Mouse (Mus musculus) T-helper 2 cell (primary cell): ENCODE data around the gene Pon2.
"Not testable (repeated sequence)": the region's sequence is repeated elsewhere in the genome, so short reads cannot be mapped to it uniquely, and the experiment has no call there.

Experiments used
- in situ Hi-C: fragments of 300-600 bp; cut with MboI, MseI; formaldehyde crosslinking; loops from one replicate; pipeline ENCODE4 v1.15.1; 2025; ENCODE audit warnings: high pct_unique_total_duplicates

Gene Pon2

DNA sequence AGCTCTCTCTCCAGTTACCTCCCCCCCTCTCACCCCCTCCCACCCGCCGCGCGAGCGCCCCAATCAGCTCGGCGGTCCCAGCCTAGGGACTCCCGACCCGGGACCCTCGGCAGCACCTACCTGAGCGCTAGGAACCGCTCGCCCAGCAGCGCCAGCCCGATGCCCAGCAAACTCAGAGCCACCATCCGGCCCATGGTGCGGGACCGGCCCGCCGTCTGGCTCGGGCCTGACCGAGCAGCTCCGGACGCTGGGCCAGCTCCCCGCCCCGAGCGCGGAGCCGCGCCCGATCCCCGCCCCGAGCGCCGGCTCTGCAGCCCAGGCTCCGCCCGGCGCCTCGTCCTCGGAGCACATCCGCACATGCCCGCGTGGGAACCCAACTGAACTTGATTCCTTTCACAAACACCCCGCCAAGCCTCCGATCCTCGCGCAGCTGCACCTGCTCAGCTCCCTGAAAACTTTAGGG lies at the start of gene Pon2:
TSS of gene Pon2 (minus strand) at position 364 of the 463 bp plus-strand sequence.
- in situ Hi-C loops, result loop anchor here (10.0 kb wide), 1 partner anchor 693 kb away; the partner anchor contains the start of gene Casd1

DNA sequence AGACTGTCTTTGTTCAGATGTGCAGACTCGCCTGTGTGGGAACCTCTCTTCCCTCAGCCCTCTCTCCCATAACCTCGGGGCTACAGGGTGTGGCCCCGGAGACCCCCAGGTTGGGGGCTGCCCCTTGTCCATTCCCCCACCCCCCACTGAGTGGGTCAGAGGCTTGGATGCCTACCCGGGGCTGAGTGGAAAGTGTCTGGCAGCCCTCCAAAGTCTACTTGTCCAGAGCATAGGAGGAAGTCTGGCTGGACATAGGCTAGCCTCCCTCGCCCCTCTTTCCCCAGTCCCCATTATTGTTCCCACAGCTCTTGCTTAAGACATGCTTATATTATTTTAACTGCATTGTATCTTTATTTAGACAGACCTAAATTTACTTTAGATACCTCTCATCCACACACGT lies 46.0 kb upstream of the Pon2 start:
- in situ Hi-C loops, result no loop called here

DNA sequence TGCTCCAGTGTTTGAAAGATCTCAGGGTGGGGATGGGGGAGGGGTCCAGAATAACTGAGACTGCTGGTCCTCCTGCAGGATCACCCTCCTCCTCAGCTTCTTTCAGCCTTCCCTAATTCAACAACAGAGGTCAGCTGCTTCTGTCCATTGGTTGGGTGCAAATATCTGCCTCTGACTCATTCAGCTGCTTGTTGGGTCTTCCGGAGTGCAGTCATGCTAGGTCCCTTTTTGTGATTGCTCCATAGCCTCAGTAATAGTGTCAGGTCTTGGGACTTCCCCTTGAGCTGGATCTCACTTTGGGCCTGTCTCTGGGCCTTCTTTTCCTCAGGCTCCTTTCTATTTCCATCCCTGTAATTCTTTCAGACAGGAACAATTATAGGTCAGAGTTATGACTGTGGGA lies 41.0 kb upstream of the Pon2 start:
- in situ Hi-C loops, result not testable (repeated sequence)

GRCm38 (mm10) chr6:5338781-5339180 lies 40.5 kb upstream of the Pon2 start:
- in situ Hi-C loops, result not testable (repeated sequence)

DNA sequence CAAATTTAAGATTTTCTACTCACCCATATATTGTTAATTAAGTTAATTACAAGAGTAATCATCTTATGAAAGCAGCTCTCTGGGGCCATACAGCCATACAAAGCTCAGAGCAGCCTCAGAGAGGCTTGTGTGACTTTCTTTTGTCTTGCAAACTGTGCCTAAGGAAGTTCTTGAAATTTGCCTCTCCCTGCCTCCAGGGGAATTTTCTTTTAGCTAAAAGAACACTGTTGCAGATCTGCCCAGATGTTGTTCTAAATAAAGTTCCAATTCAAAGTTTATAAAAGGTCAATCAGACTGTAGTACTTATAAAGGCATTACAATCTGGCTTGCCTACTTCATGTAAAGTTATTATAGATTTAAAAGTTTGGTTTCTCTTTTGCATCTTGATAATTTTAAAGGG lies 37.8 kb upstream of the Pon2 start:
- in situ Hi-C loops, result not testable (repeated sequence)

- in situ Hi-C loops, result no loop called here
Observed at GRCm38 (mm10) chr6:5334021-5334420, 35.8 kb upstream of the Pon2 start.

GRCm38 (mm10) chr6:5332560-5333150 lies 34.4 kb upstream of the Pon2 start:
- in situ Hi-C loops, result no loop called here

- in situ Hi-C loops, result no loop called here
Observed at GRCm38 (mm10) chr6:5325122-5325521, 26.9 kb upstream of the Pon2 start.

GRCm38 (mm10) chr6:5324101-5324500 lies 25.8 kb upstream of the Pon2 start:
- in situ Hi-C loops, result not testable (repeated sequence)

DNA sequence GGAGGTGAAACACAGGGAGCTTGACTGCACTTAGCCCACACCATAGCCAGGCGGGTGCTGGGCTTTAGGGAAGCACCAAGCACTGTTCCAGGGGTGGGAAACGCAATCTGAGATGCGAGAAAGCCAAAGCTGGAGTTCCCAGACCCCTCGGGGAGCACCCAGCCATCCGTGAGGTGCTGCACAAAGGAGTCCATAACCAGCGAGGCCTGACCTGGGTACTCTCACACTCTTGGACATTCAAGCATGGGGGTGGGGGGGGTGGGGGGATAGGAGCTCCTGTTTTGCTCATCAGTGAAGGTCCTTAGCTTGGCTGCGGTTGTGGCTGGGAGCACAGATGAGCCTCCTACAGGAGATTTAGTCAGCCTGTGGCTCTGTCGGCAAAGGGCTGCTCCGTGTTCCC lies 18.4 kb upstream of the Pon2 start:
- in situ Hi-C loops, result no loop called here

DNA sequence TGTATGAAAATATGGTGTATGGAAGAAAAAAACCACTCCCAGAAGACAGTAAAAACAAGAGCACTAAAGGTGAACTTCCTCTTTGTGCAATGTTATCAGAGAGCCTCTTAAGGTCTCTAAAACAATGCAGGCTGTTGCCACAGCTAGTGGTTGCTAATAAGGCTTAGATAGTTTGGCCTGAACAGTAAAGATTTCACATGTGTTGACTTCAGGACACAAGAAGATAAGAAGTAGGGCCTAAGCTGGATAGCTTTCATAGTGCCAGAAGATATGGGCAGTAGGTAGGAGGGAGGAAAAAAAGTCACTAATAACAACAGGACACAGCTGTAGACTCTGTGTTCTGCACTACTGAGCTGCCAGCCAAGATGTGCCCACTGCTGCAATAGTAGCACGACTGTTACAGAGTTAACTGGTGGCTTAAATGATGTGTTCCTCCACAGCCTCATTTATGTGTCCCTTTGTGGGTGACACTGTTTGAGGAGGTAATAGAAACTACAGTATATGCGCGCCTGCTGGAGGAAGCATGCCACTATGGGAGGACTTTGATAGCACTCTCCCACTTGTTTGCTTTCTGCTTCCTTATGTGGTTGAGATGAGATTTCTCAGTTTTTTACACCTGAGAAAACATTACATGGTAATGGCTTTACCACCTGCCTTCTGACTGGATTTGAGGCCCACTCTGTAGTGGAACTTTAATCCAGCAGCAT lies 17.0 kb upstream of the Pon2 start:
- in situ Hi-C loops, result no loop called here

- in situ Hi-C loops, result no loop called here
Observed at GRCm38 (mm10) chr6:5313951-5314590, 15.8 kb upstream of the Pon2 start.

- in situ Hi-C loops, result no loop called here
Observed at GRCm38 (mm10) chr6:5310491-5310890, 12.2 kb upstream of the Pon2 start.

DNA sequence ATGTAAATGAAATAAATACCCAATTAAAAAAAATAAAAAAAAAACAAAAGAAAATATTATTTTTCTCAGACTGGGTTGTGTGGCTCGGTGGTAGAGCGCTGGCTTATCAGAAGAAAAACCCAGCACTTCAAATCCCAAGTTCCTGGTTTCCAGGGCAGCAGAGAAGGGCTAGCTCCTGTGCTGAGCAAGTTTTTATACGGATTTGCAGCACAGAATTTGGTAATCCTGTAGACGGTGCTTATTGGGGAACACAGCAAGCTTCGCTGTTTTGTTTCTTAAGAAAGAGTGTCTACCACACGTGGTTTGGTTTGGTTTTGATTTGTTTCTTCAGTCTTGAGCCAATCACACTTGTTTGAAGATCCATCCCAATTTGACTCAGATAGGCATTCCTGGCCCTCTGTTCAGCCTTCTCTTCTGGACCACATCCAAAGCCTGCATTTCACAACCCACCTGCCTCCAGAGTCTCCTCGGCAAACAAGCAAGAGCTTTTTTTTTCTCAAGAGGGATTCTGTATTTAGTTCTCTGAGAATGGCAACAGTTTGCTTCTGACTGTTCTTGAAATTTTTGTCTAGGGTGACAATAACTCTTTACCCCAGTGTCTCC lies 11.4 kb upstream of the Pon2 start:
- in situ Hi-C loops, result no loop called here

- in situ Hi-C loops, result no loop called here
Observed at GRCm38 (mm10) chr6:5305926-5306325, 7.7 kb upstream of the Pon2 start.

DNA sequence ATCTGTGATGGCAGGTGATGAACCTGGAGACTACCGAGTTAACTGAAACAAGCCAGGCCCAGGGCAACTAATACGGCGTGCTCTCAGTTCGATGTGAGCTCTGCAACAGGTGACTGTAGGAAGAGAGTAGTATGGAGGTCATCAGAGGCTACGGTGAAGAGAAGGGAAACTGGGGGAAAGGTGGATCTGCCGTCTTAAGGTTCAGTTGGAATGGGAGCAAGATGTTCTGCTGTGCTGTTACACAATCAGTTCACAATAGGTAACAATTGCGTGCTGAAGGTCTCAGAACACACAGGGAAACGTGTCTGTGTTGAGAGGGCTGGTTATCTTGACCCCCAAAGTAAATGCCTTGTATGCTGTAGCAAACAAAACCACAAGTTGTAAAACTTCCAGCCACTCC lies 6.7 kb upstream of the Pon2 start:
- in situ Hi-C loops, result no loop called here

DNA sequence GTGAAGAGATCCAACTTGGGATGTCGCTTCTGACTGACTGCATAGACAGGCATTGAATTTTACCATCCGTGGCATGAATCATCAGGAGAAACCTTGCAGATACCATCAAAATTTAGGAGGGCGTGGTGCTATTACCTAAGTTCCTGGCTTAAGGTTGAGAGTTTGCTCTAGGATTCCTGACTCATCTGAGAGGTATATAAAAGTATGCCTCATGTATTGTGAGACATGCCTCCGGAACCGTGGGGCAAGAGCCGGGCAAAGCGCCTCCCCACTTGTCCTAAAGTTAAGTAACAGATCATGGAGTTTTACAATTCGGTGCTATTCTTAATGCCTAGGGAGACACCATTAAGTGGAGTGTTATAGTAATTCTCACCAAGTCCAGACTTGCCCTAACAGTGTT lies 2.4 kb upstream of the Pon2 start:
- in situ Hi-C loops, result no loop called here

GRCm38 (mm10) chr6:5299561-5299960 lies 1.3 kb upstream of the Pon2 start:
- in situ Hi-C loops, result loop anchor here (10.0 kb wide), 1 partner anchor 695 kb away; the partner anchor contains the start of gene Casd1

GRCm38 (mm10) chr6:5297321-5298091 lies 749 bp downstream of the Pon2 start:
- in situ Hi-C loops, result loop anchor here (10.0 kb wide), 1 partner anchor 693 kb away; the partner anchor contains the start of gene Casd1

DNA sequence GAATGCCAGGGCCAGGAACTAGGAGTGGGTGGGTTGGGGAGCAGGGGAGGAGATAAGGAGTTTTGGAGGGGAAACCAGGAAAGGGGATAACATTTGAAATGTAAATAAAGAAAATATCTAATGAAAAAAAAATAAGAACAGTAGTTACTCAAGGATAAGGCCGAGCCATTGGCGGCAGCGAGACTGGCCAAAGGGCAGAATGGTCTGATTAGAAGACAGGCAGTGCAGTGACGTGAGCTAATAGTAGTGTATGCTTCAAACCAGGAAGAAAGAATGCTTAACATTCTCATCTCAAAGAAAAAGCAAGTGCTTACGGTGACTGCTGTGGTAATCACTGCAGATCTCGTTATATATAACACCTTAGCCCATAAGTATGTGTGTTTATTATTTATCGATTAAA lies 2.2 kb downstream of the Pon2 start:
- in situ Hi-C loops, result loop anchor here (10.0 kb wide), 1 partner anchor 691 kb away; the partner anchor contains the start of gene Casd1
